Mouse (Mus musculus) CH12.LX (cell line): ENCODE results near the gene Zfp784. TPM values are rescaled to one million over a fixed set of nuclear protein-coding genes. Genes with fewer than 3 reads are reported as not detected.

Experiments
- DNase-seq: peaks from one replicate; pipeline ENCODE4 v3.0.0-alpha.2; 2013; ENCODE audit errors: extremely low read depth
- H3K27ac ChIP-seq: 2 replicates; pipeline ENCODE4 v1.5.1; 2012; ENCODE audit warnings: low read depth, mild to moderate bottlenecking, control low read depth, moderate library complexity; ENCODE audit not compliant: insufficient read depth
- H3K27me3 ChIP-seq: replicated peaks from 2 replicates; pipeline ENCODE3; 2012; ENCODE audit warnings: inconsistent platforms
- H3K36me3 ChIP-seq, 2 experiments: replicated peaks in 1 of 2; 2 replicates each; pipeline versions ENCODE3 to v1.6.1; 2012; ENCODE audit warnings: inconsistent platforms in 1 of 2, low read length in 1 of 2, mild to moderate bottlenecking in 1 of 2, mixed read lengths in 1 of 2, moderate library complexity in 1 of 2; ENCODE audit not compliant: control insufficient read depth in 1 of 2, insufficient read depth in 1 of 2
- H3K4me1 ChIP-seq, 2 experiments: 2 replicates each; pipeline ENCODE4 v1.6.1; 2012; ENCODE audit warnings: inconsistent platforms in 1 of 2, moderate library complexity in 1 of 2; ENCODE audit not compliant: insufficient read depth in 2 of 2, control insufficient read depth in 1 of 2
- H3K4me2 ChIP-seq: 2 replicates; pipeline ENCODE4 v1.6.1; 2012; ENCODE audit warnings: low read depth, mild to moderate bottlenecking, control low read depth; ENCODE audit not compliant: poor library complexity, insufficient read depth, severe bottlenecking
- H3K4me3 ChIP-seq, 3 experiments: fragments of 150-350 bp in 1 of 3; sonication (generic) in 1 of 3; replicated peaks in 1 of 3; 2 replicates each; pipeline versions ENCODE3 to v1.5.1; 2011 to 2012; ENCODE audit warnings: low read depth in 2 of 3, low read length in 2 of 3, mild to moderate bottlenecking in 2 of 3, moderate library complexity in 2 of 3, control low read depth in 1 of 3, improper control_type of control experiment in 1 of 3, inconsistent platforms in 1 of 3, mixed read lengths in 1 of 3; ENCODE audit not compliant: poor library complexity in 1 of 3
- H3K79me2 ChIP-seq: replicated peaks from 2 replicates; pipeline ENCODE4 v1.6.1; 2012; ENCODE audit warnings: mild to moderate bottlenecking, moderate library complexity; ENCODE audit not compliant: control insufficient read depth, poor library complexity, insufficient read depth, severe bottlenecking; ENCODE audit errors: extremely low read depth
- H3K9ac ChIP-seq: 2 replicates; pipeline ENCODE4 v1.6.1; 2012; ENCODE audit warnings: low read depth, mild to moderate bottlenecking, control low read depth, moderate library complexity; ENCODE audit not compliant: insufficient read depth
- H3K9me3 ChIP-seq: replicated peaks from 2 replicates; pipeline ENCODE3; 2012; ENCODE audit warnings: low read length, inconsistent platforms, mixed read lengths
- BHLHE40 ChIP-seq: IDR thresholded peaks from 2 replicates; pipeline ENCODE4 v1.6.1; 2011; ENCODE audit warnings: mild to moderate bottlenecking, low read depth, low read length, improper control_type of control experiment
- CHD1 ChIP-seq: IDR thresholded peaks from 2 replicates; pipeline ENCODE4 v1.6.1; 2012; ENCODE audit warnings: low read depth, low read length, improper control_type of control experiment, inconsistent platforms
- CHD2 ChIP-seq: IDR thresholded peaks from 2 replicates; pipeline ENCODE4 v1.6.1; 2011; ENCODE audit warnings: low read length, improper control_type of control experiment
- CTCF ChIP-seq, 2 experiments: IDR thresholded peaks in 1 of 2; conservative IDR thresholded peaks in 1 of 2; 2 replicates each; pipeline ENCODE4 v1.5.1; 2011 to 2012; ENCODE audit warnings: low read depth in 2 of 2, low read length in 2 of 2, improper control_type of control experiment in 1 of 2, inconsistent platforms in 1 of 2, mild to moderate bottlenecking in 1 of 2, moderate library complexity in 1 of 2
- E2F4 ChIP-seq: IDR thresholded peaks from 2 replicates; pipeline ENCODE4 v1.6.1; 2011; ENCODE audit warnings: low read depth, low read length, improper control_type of control experiment; ENCODE audit not compliant: insufficient replicate concordance
- ELF1 ChIP-seq: IDR thresholded peaks from 2 replicates; pipeline ENCODE4 v1.6.1; 2014; ENCODE audit warnings: low read depth, mild to moderate bottlenecking, inconsistent platforms, low read length, improper control_type of control experiment
- EP300 ChIP-seq: IDR thresholded peaks from 2 replicates; pipeline ENCODE4 v1.6.1; 2011; ENCODE audit warnings: low read length, improper control_type of control experiment
- ETS1 ChIP-seq: conservative IDR thresholded peaks from 2 replicates; pipeline ENCODE4 v1.6.1; 2012; ENCODE audit warnings: low read depth, mild to moderate bottlenecking, inconsistent platforms, low read length, improper control_type of control experiment, moderate library complexity
- GABPA ChIP-seq: IDR thresholded peaks from 2 replicates; pipeline ENCODE4 v1.6.1; 2012; ENCODE audit warnings: low read depth, low read length, improper control_type of control experiment, inconsistent platforms; ENCODE audit not compliant: insufficient replicate concordance
- HCFC1 ChIP-seq: IDR thresholded peaks from 2 replicates; pipeline ENCODE4 v1.6.1; 2012; ENCODE audit warnings: low read depth, mild to moderate bottlenecking, inconsistent platforms, low read length, improper control_type of control experiment
- IRF4 ChIP-seq: IDR thresholded peaks from 2 replicates; pipeline ENCODE4 v1.6.1; 2014; ENCODE audit warnings: low read depth, mild to moderate bottlenecking, inconsistent platforms, low read length, improper control_type of control experiment
- JUN ChIP-seq: IDR thresholded peaks from 2 replicates; pipeline ENCODE4 v1.6.1; 2011; ENCODE audit warnings: low read depth, mild to moderate bottlenecking, low read length, improper control_type of control experiment, moderate library complexity; ENCODE audit not compliant: insufficient read depth
- JUND ChIP-seq: conservative IDR thresholded peaks from 2 replicates; pipeline ENCODE4 v1.6.1; 2011; ENCODE audit warnings: low read depth, low read length, improper control_type of control experiment
- KAT2A ChIP-seq: IDR thresholded peaks from 2 replicates; pipeline ENCODE4 v1.6.1; 2012; ENCODE audit warnings: low read length, improper control_type of control experiment, inconsistent platforms; ENCODE audit not compliant: insufficient replicate concordance
- MAFK ChIP-seq: IDR thresholded peaks from 2 replicates; pipeline ENCODE4 v1.6.1; 2011; ENCODE audit warnings: low read length, improper control_type of control experiment; ENCODE audit not compliant: insufficient replicate concordance
- MAX ChIP-seq: IDR thresholded peaks from 2 replicates; pipeline ENCODE4 v1.6.1; 2011; ENCODE audit warnings: low read length, improper control_type of control experiment
- MAZ ChIP-seq: IDR thresholded peaks from 2 replicates; pipeline ENCODE4 v1.6.1; 2012; ENCODE audit warnings: low read depth, mild to moderate bottlenecking, inconsistent platforms, low read length, improper control_type of control experiment, moderate library complexity
- MEF2A ChIP-seq: IDR thresholded peaks from 2 replicates; pipeline ENCODE4 v1.6.1; 2014; ENCODE audit warnings: low read depth, mild to moderate bottlenecking, inconsistent platforms, low read length, improper control_type of control experiment, borderline replicate concordance
- MYC ChIP-seq: IDR thresholded peaks from 2 replicates; pipeline ENCODE4 v1.6.1; 2011; ENCODE audit warnings: low read depth, mild to moderate bottlenecking, improper control_type of control experiment, low read length
- NELFE ChIP-seq: IDR thresholded peaks from 2 replicates; pipeline ENCODE4 v1.6.1; 2011; ENCODE audit warnings: low read depth, low read length, improper control_type of control experiment
- PAX5 ChIP-seq: IDR thresholded peaks from 2 replicates; pipeline ENCODE4 v1.6.1; 2012; ENCODE audit warnings: low read length, inconsistent platforms, mixed read lengths
- POLR2A ChIP-seq: IDR thresholded peaks from 2 replicates; pipeline ENCODE4 v1.6.1; 2011; ENCODE audit warnings: low read depth, mild to moderate bottlenecking, improper control_type of control experiment, low read length
- POLR2AphosphoS2 ChIP-seq: IDR thresholded peaks from 2 replicates; pipeline ENCODE4 v1.6.1; 2011; ENCODE audit warnings: low read depth, low read length, improper control_type of control experiment
- RAD21 ChIP-seq: IDR thresholded peaks from 2 replicates; pipeline ENCODE4 v1.6.1; 2011; ENCODE audit warnings: low read depth, mild to moderate bottlenecking, low read length, improper control_type of control experiment, moderate library complexity
- RCOR1 ChIP-seq: conservative IDR thresholded peaks from 2 replicates; pipeline ENCODE4 v1.6.1; 2012; ENCODE audit warnings: low read depth, mild to moderate bottlenecking, inconsistent platforms, low read length, improper control_type of control experiment
- SIN3A ChIP-seq: IDR thresholded peaks from 2 replicates; pipeline ENCODE4 v1.6.1; 2012; ENCODE audit warnings: low read length, improper control_type of control experiment, inconsistent platforms
- SMC3 ChIP-seq: IDR thresholded peaks from 2 replicates; pipeline ENCODE4 v1.6.1; 2011; ENCODE audit warnings: low read depth, low read length, improper control_type of control experiment
- TBP ChIP-seq: conservative IDR thresholded peaks from 2 replicates; pipeline ENCODE4 v1.6.1; 2011; ENCODE audit warnings: low read depth, low read length, improper control_type of control experiment
- TCF12 ChIP-seq: IDR thresholded peaks from 2 replicates; pipeline ENCODE4 v1.6.1; 2014; ENCODE audit warnings: low read depth, mild to moderate bottlenecking, inconsistent platforms, low read length, improper control_type of control experiment
- UBTF ChIP-seq: IDR thresholded peaks from 2 replicates; pipeline ENCODE4 v1.6.1; 2012; ENCODE audit warnings: low read depth, mild to moderate bottlenecking, inconsistent platforms, low read length, improper control_type of control experiment, moderate library complexity
- ZMIZ1 ChIP-seq: IDR thresholded peaks from 2 replicates; pipeline ENCODE4 v1.6.1; 2012; ENCODE audit warnings: low read depth, mild to moderate bottlenecking, inconsistent platforms, low read length, improper control_type of control experiment
- dilution Hi-C: fragments of 300-500 bp; cut with MboI; formaldehyde crosslinking; loops from 2 replicates; pipeline ENCODE4 v1.14.3; 2020; ENCODE audit warnings: low sequenced_read_pairs; ENCODE audit not compliant: extremely low pct_unique_long_range_greater_than_20kb, extremely low pct_ligation_motif_present
- in situ Hi-C: fragments of 300-500 bp; cut with MboI; formaldehyde crosslinking; loops from 3 replicates; pipeline ENCODE4 v1.14.3; 2019; ENCODE audit warnings: low sequenced_read_pairs, low pct_ligation_motif_present, low pct_unique_long_range_greater_than_20kb, mixed read lengths
- polyA plus RNA-seq: library from polyadenylated mRNA; unstranded; fragments of >175 nt; gene quantifications from 2 replicates; pipeline ENCODE4 v1.2.1, GENCODE M21; 2012; ENCODE audit warnings: low read depth; ENCODE audit not compliant: insufficient read length
- total RNA-seq, 2 experiments: library from RNA; depleted of rRNA; stranded (reverse); fragments of 300-350 nt in 1 of 2; fragments of >200 nt in 1 of 2; gene quantifications; 2 replicates each; pipeline ENCODE4 v1.2.3; 2012 to 2014

The Zfp784 gene
- total and polyA plus RNA-seq, 3 experiments = 0.53 to 1.5 (median 1.1) TPM

DNA sequence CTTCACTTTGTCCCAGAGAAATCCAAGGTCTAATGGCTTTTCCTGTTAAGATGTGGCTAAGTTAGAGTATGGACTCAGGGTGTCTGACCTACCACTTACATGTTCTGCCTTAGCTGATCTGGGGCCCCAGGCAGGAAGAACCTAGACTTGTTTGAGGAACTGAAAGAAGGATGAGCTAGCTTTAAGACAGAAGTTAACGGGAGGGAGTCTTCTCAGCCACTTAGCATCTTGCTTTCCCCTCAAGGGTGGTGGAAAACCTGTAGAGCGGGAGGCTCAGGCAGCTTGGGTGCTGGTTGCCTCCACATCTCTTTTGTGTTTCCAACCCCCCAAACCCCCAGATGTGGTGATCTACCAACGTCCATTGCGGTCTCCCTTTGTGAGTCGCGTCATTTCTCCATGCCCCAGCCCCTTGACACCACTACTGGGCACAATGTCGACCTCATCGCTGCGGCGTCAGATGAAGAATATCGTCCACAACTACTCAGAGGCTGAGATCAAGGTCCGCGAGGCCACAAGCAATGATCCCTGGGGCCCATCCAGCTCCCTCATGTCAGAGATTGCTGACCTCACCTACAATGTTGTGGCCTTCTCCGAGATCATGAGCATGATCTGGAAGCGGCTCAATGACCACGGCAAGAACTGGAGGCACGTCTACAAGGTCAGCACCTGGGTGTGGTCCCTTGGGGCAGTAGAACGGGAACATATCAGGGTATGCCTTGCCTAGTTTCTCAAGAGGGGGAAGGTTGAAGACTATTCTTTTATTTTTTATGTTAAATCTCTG lies 45.3 kb upstream of the Zfp784 start:
- H3K79me2 ChIP-seq = peaks cover 70% of the 10 kb centered on the region
- DNase-seq = peak; percentile 95
- H3K4me3 ChIP-seq = peak overlapping the region; percentile 54 to 68 (median 64)
- in situ Hi-C loops = no loop called here
- peaks cover 32 to 53% of the 10 kb centered on the region in 2 experiments for H3K36me3 ChIP-seq
- H3K4me2 ChIP-seq = peak overlapping the region; percentile 95
- H3K27me3 ChIP-seq = no peaks in the 10 kb centered on the region
- H3K9ac ChIP-seq = peak overlapping the region; percentile 61
- no peaks in the 10 kb centered on the region for H3K9me3 ChIP-seq
- TF ChIP-seq SIN3A = peak; percentile 36; the same call in 1 of the 2 replicates
- no peak for TF ChIP-seq PAX5
- TF ChIP-seq TCF12 = peak; percentile 76
- TF ChIP-seq HCFC1 = peak; percentile 52
- TF ChIP-seq POLR2A = peak; percentile 71
- no peak for TF ChIP-seq CTCF (conservative IDR thresholded peaks at IDR 0.05 in 1 of 2, IDR thresholded peaks at IDR 0.05 in 1 of 2; ENCODE audit: low read depth in 2 of 2, low read length in 2 of 2)
- TF ChIP-seq E2F4 = peak; percentile 81; the same call in 1 of the 2 replicates
- TF ChIP-seq MYC = peak; percentile 73; the same call in 1 of the 2 replicates
- peak; percentile 16; the same call in 1 of the 2 replicates for TF ChIP-seq UBTF
- peak; percentile 69 for TF ChIP-seq JUN
- peak; percentile 96 for TF ChIP-seq EP300
- TF ChIP-seq KAT2A = 0 out of 2 replicates have a peak, but pooled peaks have one; percentile 28
- peak; percentile 53; the same call in 1 of the 2 replicates for TF ChIP-seq MAFK
- no peak for TF ChIP-seq CHD1
- TF ChIP-seq CHD2 = peak; percentile 68
- TF ChIP-seq IRF4 = peak; percentile 99
- TF ChIP-seq RAD21 = no peak
- TF ChIP-seq ELF1 = peak; percentile 69
- peak; percentile 78; the same call in 1 of the 2 replicates for TF ChIP-seq POLR2AphosphoS2
- TF ChIP-seq SMC3 = no peak
- TF ChIP-seq MEF2A = 0 out of 2 replicates have a peak, but pooled peaks have one; percentile 38
- TF ChIP-seq ETS1 = peak; percentile 47; the same call in 1 of the 2 replicates
- TF ChIP-seq GABPA = no peak
- 0 out of 2 replicates have a peak, but pooled peaks have one; percentile 59 for TF ChIP-seq MAZ
- peak; percentile 70 for TF ChIP-seq NELFE
- TF ChIP-seq JUND = peak; percentile 36; the same call in 1 of the 2 replicates
- no peak; the same call in 1 of the 2 replicates for TF ChIP-seq MAX
- TF ChIP-seq RCOR1 = peak; percentile 62; the same call in 1 of the 2 replicates
- peak; percentile 62 for TF ChIP-seq BHLHE40
- peak; percentile 72 for TF ChIP-seq TBP
- TF ChIP-seq ZMIZ1 = peak; percentile 24
- peaks cover 12 to 55% of the 10 kb centered on the region in 2 experiments for H3K4me1 ChIP-seq
- peak overlapping the region; percentile 99 for H3K27ac ChIP-seq
- dilution Hi-C loops = no loop called here
